Mouse (Mus musculus) hindbrain, embryonic 11.5 days (tissue): ENCODE results near the gene Tenm2. TPM values are rescaled to one million over a fixed set of nuclear protein-coding genes. Genes with fewer than 3 reads are reported as not detected.
A peak's percentile ranks its signal among the peaks of the same experiment; 100 is the strongest.

Experiments
- ATAC-seq: fragments of 200-750 bp; cut with Nextera tagmentation; 2 replicates; pipeline ENCODE4 v1.8.0; 2017; ENCODE audit warnings: mild to moderate bottlenecking, moderate TSS enrichment, moderate library complexity; ENCODE audit not compliant: low FRiP score
- DNase-seq: peaks from one replicate; pipeline ENCODE4 v3.0.0-alpha.2; 2015; ENCODE audit warnings: low spot score
- H3K27ac ChIP-seq: fragments of 300-500 bp; sonication (generic); 2 replicates; pipeline ENCODE4 v1.5.1; 2014; ENCODE audit warnings: mild to moderate bottlenecking, low read depth, low read length
- H3K27me3 ChIP-seq: fragments of 300-500 bp; sonication (generic); 2 replicates; pipeline ENCODE4 v1.6.1; 2014; ENCODE audit warnings: mild to moderate bottlenecking, low read length, moderate library complexity, mixed read lengths; ENCODE audit not compliant: control insufficient read depth, insufficient read depth
- H3K36me3 ChIP-seq: fragments of 300-500 bp; sonication (generic); 2 replicates; pipeline ENCODE4 v1.6.1; 2014; ENCODE audit warnings: mild to moderate bottlenecking, low read length, moderate library complexity, mixed read lengths; ENCODE audit not compliant: control insufficient read depth, insufficient read depth
- H3K4me1 ChIP-seq: fragments of 300-500 bp; sonication (generic); replicated peaks from 2 replicates; pipeline ENCODE4 v1.6.1; 2014; ENCODE audit warnings: low read length, mixed read lengths; ENCODE audit not compliant: control insufficient read depth, insufficient read depth
- H3K4me2 ChIP-seq: fragments of 300-500 bp; sonication (generic); replicated peaks from 2 replicates; pipeline ENCODE4 v1.6.1; 2014; ENCODE audit warnings: mild to moderate bottlenecking, low read depth, low read length
- H3K4me3 ChIP-seq: fragments of 300-500 bp; sonication (generic); 2 replicates; pipeline ENCODE4 v1.5.1; 2014; ENCODE audit warnings: low read depth, low read length
- H3K9ac ChIP-seq: fragments of 300-500 bp; sonication (generic); 2 replicates; pipeline ENCODE4 v1.6.1; 2014; ENCODE audit warnings: low read depth, low read length
- H3K9me3 ChIP-seq: fragments of 300-500 bp; sonication (generic); 2 replicates; pipeline ENCODE4 v1.6.1; 2016; ENCODE audit warnings: low read length; ENCODE audit not compliant: control insufficient read depth
- WGBS: fragments of 180-500 bp; shearing (Covaris S2); extraction: QIAGEN DNeasy Blood & Tissue Kit; methylation state at CpG from one replicate; pipeline ENCODE4 v1.1.7; 2014; 5-methylcytosine and 5-hydroxymethylcytosine counted together
- polyA plus RNA-seq: library from polyadenylated mRNA; unstranded; fragments of >200 nt; fragmentation: Nextera tagmentation; extraction: Ambion mirVana; gene quantifications from 2 replicates; pipeline ENCODE4 v1.2.1, GENCODE M21; 2014

Gene Tenm2
- polyA plus RNA-seq, 1 experiment from 2014 or later: 9.0 TPM

DNA sequence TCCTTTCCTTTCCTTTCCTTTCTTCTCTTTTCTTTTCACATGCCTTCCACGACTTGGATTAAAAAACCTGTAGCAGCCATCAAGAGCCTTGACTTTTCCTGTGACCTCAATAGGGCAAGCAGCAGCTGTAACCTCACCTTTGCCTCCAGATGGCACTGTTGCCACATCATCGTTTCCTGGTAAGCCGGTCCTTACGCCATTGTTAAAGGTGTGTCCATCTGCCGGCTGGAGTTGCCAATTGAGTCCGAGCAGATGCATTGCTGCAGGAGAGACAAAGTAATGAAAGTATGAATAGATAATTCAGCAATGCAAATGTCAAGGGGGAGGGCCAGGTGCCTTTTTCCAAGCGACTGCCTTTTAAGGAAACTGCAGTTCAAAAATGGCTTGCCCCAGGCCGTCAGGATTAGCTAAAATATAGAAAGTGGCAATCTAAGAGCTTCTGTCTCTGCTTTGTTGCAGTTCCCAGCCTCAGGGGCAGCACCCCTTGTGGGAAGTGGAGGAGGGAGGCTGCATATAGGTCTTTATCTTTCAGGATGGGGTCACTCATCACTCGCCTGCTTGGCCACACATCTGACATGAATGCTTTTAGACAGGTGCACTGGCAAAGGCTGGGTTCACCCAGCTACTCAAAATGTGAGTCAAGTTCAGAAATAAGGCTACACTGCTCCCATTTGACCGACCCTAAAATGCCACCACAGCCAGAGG is 1014.3 kb downstream of the Tenm2 start:
- ATAC-seq: peak; percentile 74
- peaks cover 5% of the 10 kb centered on the region; the same call in 1 of the 2 replicates for H3K4me1 ChIP-seq
- H3K9ac ChIP-seq: no peak overlapping the region
- DNase-seq: peak; percentile 91
- H3K4me2 ChIP-seq: peak overlapping the region; percentile 29; the same call in 1 of the 2 replicates
- H3K36me3 ChIP-seq: no peaks in the 10 kb centered on the region
- no peak overlapping the region for H3K4me3 ChIP-seq
- H3K27ac ChIP-seq: no peak overlapping the region
- 15% methylated on average over 10 of the region's 10 CpGs for WGBS
- no peaks in the 10 kb centered on the region for H3K27me3 ChIP-seq
- H3K9me3 ChIP-seq: no peaks in the 10 kb centered on the region

DNA sequence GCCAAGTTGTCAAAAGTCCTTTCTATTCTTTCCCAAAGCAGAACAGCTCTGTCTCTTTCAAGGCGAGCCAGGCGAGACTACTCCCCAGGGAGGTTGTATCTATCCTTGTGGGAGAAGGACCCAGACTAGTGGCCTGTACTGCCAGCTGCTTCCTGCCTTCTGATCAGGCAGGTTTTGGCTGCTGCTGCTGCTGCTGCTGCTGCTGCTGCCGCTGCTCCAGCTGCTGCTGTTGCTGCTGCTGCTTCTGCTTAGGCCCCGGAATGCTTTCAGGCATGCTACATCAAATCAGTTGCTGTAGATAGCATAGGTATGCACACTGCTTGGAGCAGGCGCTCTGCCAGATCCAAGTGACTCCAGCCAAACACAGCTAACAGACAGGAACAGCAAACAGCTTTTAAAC is 1015.1 kb downstream of the Tenm2 start:
- 0 out of 2 replicates have a peak overlapping the region, but pooled peaks have one; percentile 24 for H3K27ac ChIP-seq
- peak; percentile 35 for DNase-seq
- no peak for ATAC-seq
- 19% methylated on average over 5 of the region's 5 CpGs for WGBS
- no peaks in the 10 kb centered on the region for H3K9me3 ChIP-seq
- no peaks in the 10 kb centered on the region for H3K27me3 ChIP-seq
- H3K4me1 ChIP-seq: peaks cover 5% of the 10 kb centered on the region; the same call in 1 of the 2 replicates
- no peak overlapping the region for H3K4me3 ChIP-seq
- no peaks in the 10 kb centered on the region for H3K36me3 ChIP-seq
- no peak overlapping the region for H3K4me2 ChIP-seq
- peak overlapping the region; percentile 23; the same call in 1 of the 2 replicates for H3K9ac ChIP-seq

DNA sequence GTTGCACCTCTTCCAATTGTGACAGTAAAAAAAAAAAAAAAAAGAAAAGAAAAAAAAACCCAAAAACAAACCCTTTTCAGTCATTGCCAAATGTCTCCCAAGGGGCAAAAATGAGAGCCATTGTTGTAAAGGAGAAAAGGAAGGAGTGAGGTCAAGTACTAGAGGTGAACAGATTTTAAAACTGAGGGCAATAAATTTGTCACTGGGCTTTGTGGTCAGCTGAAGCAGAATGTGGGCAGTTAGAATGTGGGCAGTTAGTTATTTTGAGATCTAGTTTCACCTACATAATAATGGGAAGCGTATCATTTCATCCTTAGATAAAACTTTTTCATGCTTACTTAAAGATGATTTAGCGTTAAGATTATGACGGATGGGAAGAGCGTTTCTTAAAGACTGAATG is 1016.2 kb downstream of the Tenm2 start:
- no peak overlapping the region for H3K9ac ChIP-seq
- no peak overlapping the region for H3K27ac ChIP-seq
- no peaks in the 10 kb centered on the region for H3K9me3 ChIP-seq
- peaks cover 5% of the 10 kb centered on the region; the same call in 1 of the 2 replicates for H3K4me1 ChIP-seq
- H3K4me3 ChIP-seq: no peak overlapping the region
- no peak overlapping the region for H3K4me2 ChIP-seq
- H3K27me3 ChIP-seq: no peaks in the 10 kb centered on the region
- H3K36me3 ChIP-seq: no peaks in the 10 kb centered on the region
- no peak for ATAC-seq
- no peak for DNase-seq
- 82% methylated on average over 4 of the region's 4 CpGs for WGBS

DNA sequence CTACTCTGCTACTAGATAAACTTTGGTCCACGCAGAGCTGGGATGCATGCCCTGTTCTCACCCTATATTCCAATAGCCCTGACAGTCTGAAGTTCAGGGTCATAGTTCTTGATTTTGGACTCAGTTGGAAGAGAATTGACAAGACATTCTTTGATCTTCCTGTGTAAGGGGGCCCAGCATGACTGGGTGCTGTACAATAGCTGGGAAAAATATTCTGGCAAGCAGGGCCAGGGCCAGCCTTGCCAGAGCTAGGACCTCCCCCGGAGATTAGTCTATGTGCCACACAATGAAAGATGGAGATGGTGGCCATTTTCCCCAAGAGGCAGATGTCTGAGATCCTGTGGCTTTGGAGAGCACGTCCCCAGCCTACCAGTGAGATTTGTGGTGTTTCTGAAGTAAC is 1021.2 kb downstream of the Tenm2 start:
- no peaks in the 10 kb centered on the region for H3K9me3 ChIP-seq
- H3K27me3 ChIP-seq: no peaks in the 10 kb centered on the region

DNA sequence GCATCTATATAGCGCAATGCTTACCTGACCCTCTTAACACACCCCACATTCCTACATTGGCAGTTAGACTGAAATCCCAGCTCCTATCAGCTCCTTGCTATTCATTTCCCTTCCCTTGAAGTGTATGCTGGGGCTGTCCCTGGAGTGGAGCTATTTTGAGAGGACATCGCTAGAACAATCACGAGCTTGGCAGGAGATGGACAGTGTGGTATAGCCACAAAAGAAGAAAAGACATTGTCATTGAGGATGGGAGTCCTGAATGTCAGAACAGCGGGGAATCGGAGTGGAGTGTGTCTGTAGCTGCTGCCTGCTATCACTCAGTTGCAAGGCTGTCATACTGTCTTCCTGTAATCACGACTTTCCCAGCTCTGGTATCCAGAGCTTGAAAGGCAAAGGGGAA is 1031.4 kb downstream of the Tenm2 start:
- no peaks in the 10 kb centered on the region; the same call in 1 of the 2 replicates for H3K36me3 ChIP-seq
- DNase-seq (no peak), ATAC-seq (no peak)
- no peak overlapping the region for H3K27ac ChIP-seq
- no peak overlapping the region for H3K9ac ChIP-seq
- no peaks in the 10 kb centered on the region for H3K9me3 ChIP-seq
- no peak overlapping the region for H3K4me2 ChIP-seq
- WGBS: 65% methylated on average over 6 of the region's 6 CpGs
- no peaks in the 10 kb centered on the region for H3K27me3 ChIP-seq
- no peak overlapping the region for H3K4me3 ChIP-seq
- H3K4me1 ChIP-seq: no peaks in the 10 kb centered on the region

More for the DNA sequence above, 1021.2 kb downstream of the Tenm2 start:
- ATAC-seq (no peak), DNase-seq (no peak)
- no peaks in the 10 kb centered on the region for H3K36me3 ChIP-seq
- no peak overlapping the region for H3K9ac ChIP-seq
- WGBS: 88% methylated on average over 3 of the region's 3 CpGs
- H3K4me2 ChIP-seq: no peak overlapping the region
- no peaks in the 10 kb centered on the region for H3K4me1 ChIP-seq
- H3K27ac ChIP-seq: no peak overlapping the region
- no peak overlapping the region for H3K4me3 ChIP-seq

DNA sequence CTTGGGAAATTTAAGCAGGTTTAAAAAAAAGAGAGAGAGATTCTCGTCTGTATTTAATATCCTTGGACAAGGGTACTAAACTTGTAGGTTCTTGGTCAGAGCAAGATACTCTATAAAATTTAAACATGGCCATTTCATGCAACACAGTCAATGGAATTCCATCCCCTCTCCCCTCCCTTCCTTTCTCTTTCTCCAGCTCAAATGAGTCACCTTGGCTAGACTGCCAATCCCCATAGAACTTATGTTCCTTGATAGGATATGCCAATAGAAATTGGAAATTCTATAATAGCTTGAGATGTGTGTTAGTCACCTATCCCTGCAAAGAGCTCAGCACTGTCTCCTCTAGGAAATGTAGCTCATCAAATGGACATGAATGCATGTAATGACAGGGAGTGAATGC is 1031.9 kb downstream of the Tenm2 start:
- WGBS: 60% methylated on average over 1 of the region's 1 CpGs
- Histone ChIP-seq H3K9me3 (no peaks in the 10 kb centered on the region), H3K4me2 (no peak overlapping the region), H3K36me3 (no peaks in the 10 kb centered on the region; the same call in 1 of the 2 replicates), H3K4me3 (no peak overlapping the region), H3K27ac (no peak overlapping the region), H3K9ac (no peak overlapping the region), H3K27me3 (no peaks in the 10 kb centered on the region), H3K4me1 (no peaks in the 10 kb centered on the region)
- no peak for ATAC-seq
- DNase-seq: no peak

DNA sequence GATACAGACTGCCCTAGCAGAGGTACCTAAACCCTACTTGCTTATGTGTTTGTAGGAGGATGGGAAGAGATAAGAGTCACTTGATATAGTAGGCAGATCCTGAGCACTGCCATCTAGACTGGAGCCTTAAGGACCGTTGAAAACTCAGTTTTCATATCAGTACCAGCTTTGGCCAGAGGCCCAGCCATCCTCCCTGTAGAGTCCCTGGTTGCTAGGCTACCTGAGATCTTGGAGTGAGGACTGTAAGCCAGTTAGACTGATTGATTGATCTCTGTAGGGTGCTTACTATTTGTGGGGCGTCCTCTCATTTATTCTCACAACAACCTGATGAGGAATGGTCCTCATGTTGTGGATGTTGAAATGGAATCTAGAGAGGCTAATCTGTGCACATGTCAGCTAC is 1041.4 kb downstream of the Tenm2 start:
- Histone ChIP-seq H3K4me2 (no peak overlapping the region), H3K9ac (no peak overlapping the region), H3K4me1 (no peaks in the 10 kb centered on the region), H3K36me3 (no peaks in the 10 kb centered on the region), H3K27ac (no peak overlapping the region), H3K4me3 (no peak overlapping the region), H3K27me3 (no peaks in the 10 kb centered on the region), H3K9me3 (no peaks in the 10 kb centered on the region)
- ATAC-seq (no peak), DNase-seq (no peak)
- 82% methylated on average over 2 of the region's 2 CpGs for WGBS

DNA sequence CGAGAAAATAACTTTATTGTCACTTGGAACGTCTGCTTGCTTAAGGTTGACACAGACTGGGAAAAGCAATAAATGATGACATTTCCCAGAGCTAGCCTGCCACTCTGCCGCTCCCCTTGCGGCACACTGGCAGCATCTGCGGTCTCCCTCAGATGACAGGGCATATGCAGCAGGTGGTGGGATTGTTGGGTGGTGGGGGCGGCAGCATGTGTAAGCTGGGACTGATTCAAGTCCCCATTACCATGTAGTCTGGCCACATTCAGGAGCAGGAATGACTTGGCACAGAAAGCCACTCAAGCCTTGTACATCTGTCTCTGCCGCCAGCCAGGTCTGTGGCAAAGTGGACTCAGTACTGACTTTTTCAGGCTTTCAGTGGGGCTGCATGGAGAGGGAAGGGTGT is 1059.7 kb downstream of the Tenm2 start:
- H3K4me3 ChIP-seq: no peak overlapping the region
- WGBS: 85% methylated on average over 7 of the region's 7 CpGs
- no peak for DNase-seq

DNA sequence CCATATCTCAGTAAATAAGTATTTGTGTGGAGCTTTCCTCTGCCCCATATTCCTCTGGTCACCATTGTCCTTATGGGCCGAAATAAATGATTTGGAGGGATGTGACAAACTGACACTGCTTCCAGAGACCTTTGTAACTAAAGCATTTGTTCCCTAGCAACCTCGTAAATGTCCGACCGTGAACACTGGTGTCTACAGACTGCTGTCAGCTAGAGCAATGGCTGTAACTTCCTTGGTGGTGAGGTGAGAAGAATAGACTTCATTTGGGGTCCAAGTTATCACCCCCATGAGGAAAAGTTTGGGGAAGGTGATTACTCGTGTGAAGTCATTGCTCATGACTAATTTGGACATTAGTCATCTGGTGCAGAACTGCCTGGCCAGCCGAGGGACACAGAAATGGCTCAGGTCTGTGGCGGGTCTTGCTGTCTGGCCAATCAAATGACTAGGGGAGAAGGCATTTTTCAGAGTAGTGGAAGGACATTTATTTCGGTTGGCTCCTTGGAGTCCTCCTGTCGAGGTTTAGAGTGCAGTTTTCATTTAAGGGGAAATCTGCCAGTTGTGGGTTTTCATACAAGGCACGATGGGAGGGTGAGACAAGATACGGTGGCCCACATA is 1062.6 kb downstream of the Tenm2 start:
- no peaks in the 10 kb centered on the region for H3K27me3 ChIP-seq
- 0 out of 2 replicates have a peak, but pooled peaks cover 2% of the 10 kb centered on the region for H3K36me3 ChIP-seq
- no peak overlapping the region for H3K27ac ChIP-seq
- H3K4me3 ChIP-seq: no peak overlapping the region
- no peak overlapping the region for H3K4me2 ChIP-seq
- no peaks in the 10 kb centered on the region for H3K9me3 ChIP-seq
- DNase-seq (no peak), ATAC-seq (no peak)
- H3K9ac ChIP-seq: no peak overlapping the region
- no peaks in the 10 kb centered on the region for H3K4me1 ChIP-seq
- WGBS: 61% methylated on average over 11 of the region's 11 CpGs

More for the DNA sequence above, 1059.7 kb downstream of the Tenm2 start:
- no peak for ATAC-seq
- H3K27ac ChIP-seq: no peak overlapping the region
- H3K9ac ChIP-seq: no peak overlapping the region
- no peaks in the 10 kb centered on the region for H3K36me3 ChIP-seq
- no peaks in the 10 kb centered on the region for H3K4me1 ChIP-seq
- no peaks in the 10 kb centered on the region for H3K27me3 ChIP-seq
- no peak overlapping the region for H3K4me2 ChIP-seq
- H3K9me3 ChIP-seq: no peaks in the 10 kb centered on the region
